Mouse (Mus musculus) kidney, adult 2 months (tissue): Measurements from ENCODE around the gene Irx3. TPM values are rescaled to one million over a fixed set of nuclear protein-coding genes. Genes with fewer than 3 reads are reported as not detected.
A peak's percentile ranks its signal among the peaks of the same experiment; 100 is the strongest.

Experiments used
- DNase-seq: peaks from one replicate; pipeline ENCODE4 v3.0.0; 2021
- H3K27ac ChIP-seq: fragments of 200-500 bp; 2 replicates; pipeline ENCODE4 v1.5.1; 2012; ENCODE audit warnings: low read depth, low read length, control low read depth, inconsistent platforms; ENCODE audit not compliant: insufficient read depth
- H3K27me3 ChIP-seq: fragments of 200-500 bp; replicated peaks from 2 replicates; pipeline ENCODE4 v1.6.1; 2012; ENCODE audit warnings: mild to moderate bottlenecking, moderate library complexity, low read length, inconsistent platforms; ENCODE audit not compliant: control insufficient read depth, insufficient read depth
- H3K36me3 ChIP-seq: fragments of 200-500 bp; 2 replicates; pipeline ENCODE4 v1.6.1; 2012; ENCODE audit warnings: mild to moderate bottlenecking, moderate library complexity, low read length, inconsistent platforms; ENCODE audit not compliant: control insufficient read depth, insufficient read depth
- H3K4me1 ChIP-seq: fragments of 200-500 bp; 2 replicates; pipeline ENCODE4 v1.6.1; 2011; ENCODE audit warnings: low read length; ENCODE audit not compliant: control insufficient read depth, insufficient read depth
- H3K4me3 ChIP-seq: fragments of 200-500 bp; 2 replicates; pipeline ENCODE4 v1.5.1; 2011; ENCODE audit warnings: mild to moderate bottlenecking, low read depth, low read length, control low read depth; ENCODE audit not compliant: insufficient read depth
- CTCF ChIP-seq: fragments of 200-500 bp; conservative IDR thresholded peaks from 2 replicates; pipeline ENCODE4 v1.5.1; 2011; ENCODE audit warnings: low read depth, mild to moderate bottlenecking, control low read depth, low read length, moderate library complexity, mixed read lengths; ENCODE audit not compliant: insufficient read depth, insufficient read length
- POLR2A ChIP-seq: fragments of 200-500 bp; IDR thresholded peaks from one replicate; pipeline ENCODE4 v1.6.1; 2011; ENCODE audit warnings: low read depth, low read length, control low read depth
- WGBS: fragments of 180-500 bp; shearing (Covaris S2); methylation state at CpG from one replicate; pipeline ENCODE4 v1.1.7; 2018; 5-methylcytosine and 5-hydroxymethylcytosine counted together
- polyA plus RNA-seq: library from polyadenylated mRNA; depleted of rRNA; stranded (reverse); fragments of >200 nt; gene quantifications from 2 replicates; pipeline ENCODE4 v1.2.3, GENCODE M21; 2012

Irx3 gene
- polyA plus RNA-seq, 1 experiment = 22.3 TPM

DNA sequence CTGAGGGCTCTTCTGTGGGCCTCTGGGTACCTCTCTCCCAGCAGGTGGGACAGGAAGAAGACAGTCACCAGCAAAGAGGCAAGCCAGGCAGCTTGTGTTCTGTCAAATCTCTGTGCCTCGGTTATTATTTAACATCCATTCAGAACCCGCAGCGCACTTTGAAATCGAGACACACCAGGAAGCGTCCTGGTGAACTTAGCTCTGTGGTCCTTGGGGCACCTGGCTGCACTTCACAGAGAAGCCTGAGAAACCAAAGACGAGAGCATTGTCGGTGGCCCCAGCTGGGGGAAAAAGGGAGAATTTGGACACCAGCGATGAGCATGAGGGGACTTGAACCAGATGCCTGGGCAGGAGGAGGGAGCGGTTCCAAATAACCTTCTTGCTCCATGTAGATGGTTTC lies 46.8 kb downstream of the Irx3 start:
- Histone ChIP-seq H3K36me3 (no peaks in the 10 kb centered on the region), H3K27ac (peak overlapping the region; percentile 85), H3K27me3 (no peaks in the 10 kb centered on the region), H3K4me1 (peaks cover 3% of the 10 kb centered on the region; the same call in 1 of the 2 replicates), H3K4me3 (no peak overlapping the region)
- DNase-seq = peak; percentile 92
- TF ChIP-seq CTCF = no peak
- TF ChIP-seq POLR2A = no peak
- 56% methylated on average over 9 of the region's 9 CpGs for WGBS

DNA sequence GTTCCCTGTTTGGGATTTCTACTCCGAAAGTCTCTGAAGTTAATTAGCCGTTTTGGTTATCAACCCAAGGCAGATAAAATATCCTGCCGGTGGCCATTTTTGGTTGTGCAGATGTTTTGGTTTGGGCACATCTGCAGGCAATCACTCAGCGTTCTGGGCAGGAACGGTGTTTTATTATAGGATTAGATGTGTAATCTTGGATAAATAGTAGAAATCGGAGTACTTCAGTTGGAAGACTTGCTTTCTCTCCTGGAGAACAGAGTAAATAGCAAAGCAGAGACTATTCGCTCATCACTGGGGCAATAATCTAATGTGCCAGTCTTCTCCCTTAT lies 51.1 kb downstream of the Irx3 start:
- DNase-seq = no peak
- TF ChIP-seq CTCF = no peak
- 68% methylated on average over 7 of the region's 7 CpGs for WGBS
- Histone ChIP-seq H3K27ac (no peak overlapping the region), H3K4me1 (peaks cover under 1% of the 10 kb centered on the region; the same call in 1 of the 2 replicates), H3K36me3 (no peaks in the 10 kb centered on the region), H3K27me3 (no peaks in the 10 kb centered on the region), H3K4me3 (no peak overlapping the region)

DNA sequence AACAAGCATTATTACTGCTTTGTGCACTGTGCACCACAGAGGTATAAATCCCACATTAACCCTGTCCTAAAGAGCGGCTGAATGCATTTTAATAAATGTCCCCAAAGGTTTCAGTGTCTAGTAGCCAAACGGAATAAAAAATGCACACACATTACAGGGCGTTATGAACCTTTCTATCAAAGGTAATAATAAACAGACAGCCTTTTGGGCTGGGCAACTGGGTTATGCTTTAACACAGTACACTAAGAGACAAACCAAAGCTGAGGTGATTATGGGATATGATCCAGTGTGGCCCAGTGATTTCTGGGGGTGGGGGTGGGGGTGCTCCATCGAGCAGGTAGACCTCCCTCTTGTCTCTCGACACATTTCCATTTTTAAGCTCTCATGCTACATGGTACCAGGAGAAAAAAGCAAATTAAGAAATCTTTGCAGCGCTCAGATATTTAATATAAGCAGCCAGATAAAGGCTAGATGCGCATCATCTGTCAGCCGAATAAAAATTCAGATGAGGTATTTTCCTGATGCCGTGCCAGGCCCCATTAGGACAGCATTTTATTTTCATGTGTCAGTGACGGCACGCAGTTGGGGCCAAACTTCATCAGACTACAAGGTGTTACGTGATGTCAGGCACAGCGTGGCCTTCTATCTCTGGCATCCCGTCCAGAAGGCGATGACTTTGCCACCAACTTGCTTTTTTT lies 51.6 kb downstream of the Irx3 start:
- Histone ChIP-seq H3K36me3 (no peaks in the 10 kb centered on the region), H3K4me1 (no peaks in the 10 kb centered on the region; the same call in 1 of the 2 replicates), H3K27me3 (no peaks in the 10 kb centered on the region), H3K27ac (no peak overlapping the region), H3K4me3 (no peak overlapping the region)
- WGBS = 73% methylated on average over 15 of the region's 15 CpGs
- no peak for TF ChIP-seq CTCF
- peak; percentile 65 for DNase-seq

DNA sequence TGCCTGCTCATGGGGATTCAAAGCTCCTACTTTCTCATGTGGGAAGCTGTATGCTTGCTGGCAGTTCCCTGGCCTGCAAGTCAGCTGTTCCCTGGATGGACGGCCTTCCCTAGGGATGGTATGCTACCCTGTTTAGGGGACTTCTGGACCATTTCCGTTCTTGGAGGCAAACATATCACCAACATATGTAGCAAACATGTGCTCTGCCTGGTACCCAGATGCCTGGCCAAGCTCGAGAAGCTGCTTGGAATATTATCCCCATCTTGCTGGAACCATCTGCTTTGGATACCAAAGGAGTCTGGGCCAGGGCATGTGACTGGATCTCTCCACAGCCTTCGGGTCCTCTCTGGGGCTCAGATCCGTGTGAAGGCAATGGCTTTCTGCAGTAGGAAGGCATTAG lies 52.5 kb downstream of the Irx3 start:
- Histone ChIP-seq H3K36me3 (no peaks in the 10 kb centered on the region), H3K4me1 (no peaks in the 10 kb centered on the region; the same call in 1 of the 2 replicates), H3K27me3 (no peaks in the 10 kb centered on the region), H3K27ac (no peak overlapping the region), H3K4me3 (no peak overlapping the region)
- 73% methylated on average over 5 of the region's 5 CpGs for WGBS
- no peak for TF ChIP-seq CTCF
- no peak for DNase-seq
